Mouse (Mus musculus) mammary gland, adult 2 months (tissue): Measurements from ENCODE around the gene Hrh3. TPM values are rescaled to one million over a fixed set of nuclear protein-coding genes. Genes with fewer than 3 reads are reported as not detected.

Experiments used
- polyA plus RNA-seq: library from polyadenylated mRNA; depleted of rRNA; stranded (reverse); fragments of >200 nt; gene quantifications from 2 replicates; pipeline ENCODE4 v1.2.3, GENCODE M21; 2012; ENCODE audit warnings: low replicate concordance; rRNA removed

The Hrh3 gene
- not detected in 2 replicates for polyA plus RNA-seq

GRCm38 (mm10) chr2:180103978-180104658, at the start of gene Hrh3:
TSS of gene Hrh3 (minus strand) at chr2:180104488.

DNA sequence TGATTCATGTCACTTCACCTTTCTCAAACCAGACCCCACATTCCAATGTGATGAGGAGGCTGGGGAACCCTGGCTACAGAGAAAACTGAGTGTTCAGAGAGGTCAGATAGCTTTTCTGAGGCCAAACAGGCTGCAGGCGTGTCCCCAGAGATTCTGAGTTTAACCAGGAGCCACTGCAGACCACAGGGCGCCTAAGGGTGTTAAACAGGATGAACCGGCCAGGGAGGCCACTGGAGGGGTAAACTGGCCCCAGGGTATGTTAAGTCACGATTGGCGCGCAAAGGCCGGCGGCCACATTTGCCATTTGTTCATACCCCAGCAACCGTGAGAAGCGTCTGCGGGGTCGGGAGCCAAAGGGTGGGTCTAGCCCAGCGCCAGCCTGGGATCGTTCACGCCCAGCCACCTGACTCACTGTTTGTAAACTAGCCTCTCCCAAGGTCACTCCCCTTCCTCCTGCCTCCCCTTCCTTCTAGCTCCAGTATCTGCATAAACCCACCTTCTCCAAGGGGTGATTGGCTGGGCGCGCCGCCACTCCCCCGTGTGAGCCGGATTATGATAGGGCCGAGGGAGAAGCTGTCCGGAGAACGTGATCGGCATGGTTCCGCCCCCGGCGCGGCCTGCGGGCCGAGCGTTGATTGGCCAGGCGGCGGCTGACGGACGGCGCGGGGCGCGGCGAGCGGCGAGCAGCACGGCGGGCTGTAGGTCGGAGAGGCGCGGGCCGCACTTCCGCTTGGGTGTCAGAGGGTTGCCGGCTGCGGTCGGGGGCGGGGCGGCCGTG, 14.6 kb upstream of the Hrh3 start, which contains the start of gene Osbpl2:
Gene Osbpl2, plus strand, starts transcription at position 646 of the 778 bp plus-strand sequence.

DNA sequence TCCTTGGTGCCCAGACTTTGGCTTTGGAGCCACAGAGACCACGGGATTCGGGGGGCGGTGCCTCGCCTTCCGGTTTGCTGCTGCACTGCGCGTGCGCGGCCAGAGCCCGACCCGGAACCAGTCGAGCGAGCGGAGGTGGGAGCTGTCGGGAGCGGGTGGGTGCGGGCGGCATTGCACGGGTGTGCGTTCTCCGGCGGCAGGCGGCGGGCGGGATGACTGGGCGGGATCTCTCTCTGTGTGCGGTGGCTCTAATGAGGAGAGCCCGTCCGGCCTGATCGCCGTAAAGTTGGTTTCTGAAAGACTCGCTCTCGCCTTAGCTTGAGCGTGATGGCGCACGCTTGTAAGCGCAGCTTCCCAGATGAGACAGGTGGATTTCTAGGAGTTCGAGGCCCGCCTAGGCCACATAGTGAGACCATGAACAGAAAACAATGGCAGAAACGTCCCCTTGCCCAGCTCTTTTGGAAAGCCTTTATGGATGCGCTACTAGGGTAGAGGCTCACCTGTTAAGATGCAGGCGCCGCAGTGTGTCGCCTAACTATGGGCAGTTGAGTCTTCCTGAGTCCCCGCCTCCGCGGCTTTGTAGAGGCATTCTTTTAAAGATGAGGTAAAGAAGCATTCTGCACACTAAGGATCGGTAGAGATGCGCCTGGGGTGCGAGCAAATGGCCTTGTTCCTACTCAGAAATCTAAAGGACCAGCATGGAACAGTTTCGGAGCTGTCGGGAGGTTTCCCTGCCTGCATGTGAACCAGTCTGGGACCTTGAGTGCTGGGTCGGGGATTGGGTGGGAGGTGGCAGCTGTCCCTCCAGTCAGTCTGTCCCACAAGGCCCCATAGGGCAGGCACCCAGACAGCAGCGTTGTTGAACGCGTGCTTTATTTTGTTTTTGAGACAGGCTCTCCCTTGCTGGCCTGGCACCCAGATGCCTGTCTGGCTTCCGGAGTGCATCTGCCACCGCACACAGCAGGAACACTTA, 33.5 kb downstream of the Hrh3 start, which contains the start of gene Mtg2:
Gene Mtg2, plus strand, starts transcription at position 108 of the 973 bp plus-strand sequence.

Other genes starting within 250 kb of the Hrh3 start
- 6.2 and 12.2 TPM in 2 replicates for gene Taf4, start 127.8 kb downstream of the Hrh3 start, polyA plus RNA-seq
- 19.5 and 22.5 TPM in 2 replicates for gene Lsm14b, start 79.5 kb downstream of the Hrh3 start, polyA plus RNA-seq
- 132 and 175 TPM in 2 replicates for gene Psma7, start 62.1 kb downstream of the Hrh3 start, polyA plus RNA-seq
- gene Ss18l1, start 62.0 kb downstream of the Hrh3 start, polyA plus RNA-seq = 7.6 and 8.6 TPM in 2 replicates
- gene Mtg2, start 33.9 kb downstream of the Hrh3 start, polyA plus RNA-seq = 16.8 and 21.2 TPM in 2 replicates
- gene Osbpl2, start 14.8 kb upstream of the Hrh3 start, polyA plus RNA-seq = 22.3 and 27.6 TPM in 2 replicates
- 134 and 222 TPM in 2 replicates for gene Adrm1, start 67.0 kb upstream of the Hrh3 start, polyA plus RNA-seq
- gene Lama5, start 121.4 kb upstream of the Hrh3 start, polyA plus RNA-seq = 98.2 and 129 TPM in 2 replicates
- 2,351 and 3,651 TPM in 2 replicates for gene Rps21, start 152.9 kb upstream of the Hrh3 start, polyA plus RNA-seq
- 28.6 and 39.3 TPM in 2 replicates for gene Cables2, start 169.0 kb upstream of the Hrh3 start, polyA plus RNA-seq
- gene Rbbp8nl, start 185.4 kb upstream of the Hrh3 start, polyA plus RNA-seq = 1.8 and 2.4 TPM in 2 replicates
- gene Gata5, start 230.2 kb upstream of the Hrh3 start, polyA plus RNA-seq = not detected in 2 replicates